Mouse (Mus musculus): ENCODE measurements around the gene Rnf215.

- TF ChIP-seq CTCF (IDR thresholded peaks at IDR 0.05; ENCODE audit: low read depth) (no peak), EP300 (IDR thresholded peaks at IDR 0.05; ENCODE audit: low read depth) (no peak)
Measured at GRCm38 (mm10) chr11:4138964-4139363, 4.0 kb downstream of the Rnf215 start.
